ENCODE assay signal across 14 mouse cellular contexts in the genomic region with DNA sequence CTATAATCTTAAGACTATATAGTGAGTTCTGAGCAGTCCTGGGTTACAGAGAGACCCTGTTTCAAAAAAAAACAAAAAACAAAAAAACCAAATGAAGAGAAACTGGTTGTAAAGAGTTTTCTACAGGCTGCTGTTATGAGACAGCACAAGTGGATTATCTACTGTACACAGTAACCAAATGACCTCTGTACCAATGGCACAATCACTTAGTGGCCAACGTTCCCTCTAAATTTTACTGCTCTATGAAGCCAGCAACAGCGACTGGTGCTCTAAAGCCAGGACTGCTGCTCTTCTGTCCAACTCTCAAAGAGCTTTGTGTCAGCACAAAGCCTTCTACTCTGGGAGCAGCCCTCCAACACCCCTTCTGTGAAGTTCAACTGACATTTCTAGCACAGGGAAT. TPM values are rescaled to one million over a fixed set of nuclear protein-coding genes. Genes with fewer than 3 reads are reported as not detected.
DNase-seq lines count a peak whose midpoint lies in the region; ATAC-seq and TF ChIP-seq lines count a peak whose summit lies in the region.
"Had no signal": no experiment of that assay in that cellular context is flagged by ENCODE, and none has a peak within 500 bp of the region (broad histone marks: within the 10 kb centered on the region; RNA-seq: fewer than 3 reads in every experiment).

No protein-coding gene starts in this region.

- H3K4me3 ChIP-seq in heart, embryonic 10.5 days = no peak overlapping the region
- H3K4me3 ChIP-seq in heart, postnatal 0 days (ENCODE audit: low read depth, low read length) = peak overlapping the region; percentile 3; the same call in 1 of the 2 replicates
- H3K4me3 ChIP-seq in macrophage (ENCODE audit: inconsistent target) = no peak overlapping the region; the same call in 1 of the 2 replicates
- H3K4me3 ChIP-seq: limb, embryonic 12.5 days; stomach, embryonic 15.5 days had no signal

- TF ChIP-seq EP300 in heart, postnatal 0 days (IDR thresholded peaks at IDR 0.05; ENCODE audit: low read depth) = no peak

- H3K9ac ChIP-seq in heart, postnatal 0 days (replicated peaks; ENCODE audit: low read depth, low read length) = 0 out of 2 replicates have a peak overlapping the region, but pooled peaks have one; percentile 34
- H3K9ac ChIP-seq: limb, embryonic 12.5 days; stomach, embryonic 15.5 days had no signal

- 75% methylated on average over 2 of the region's 2 CpGs for WGBS in heart, embryonic 10.5 days
- WGBS in heart, postnatal 0 days = 36% methylated on average over 2 of the region's 2 CpGs
- 95% methylated on average over 2 of the region's 2 CpGs for WGBS in macrophage (ENCODE audit: missing documents)

- no peaks in the 10 kb centered on the region for H3K9me3 ChIP-seq in heart, embryonic 10.5 days
- no peaks in the 10 kb centered on the region for H3K9me3 ChIP-seq in heart, postnatal 0 days (replicated peaks; ENCODE audit: control insufficient read depth, low read length)
- H3K9me3 ChIP-seq: limb, embryonic 12.5 days; stomach, embryonic 15.5 days had no signal

- H3K4me1 ChIP-seq in heart, embryonic 10.5 days = peaks cover 74% of the 10 kb centered on the region
- H3K4me1 ChIP-seq in heart, postnatal 0 days (ENCODE audit: control insufficient read depth, insufficient read depth) = peaks cover 43% of the 10 kb centered on the region

- no peak for ATAC-seq in heart, postnatal 0 days (ENCODE audit: insufficient read depth, low read depth)

- H3K79me2 ChIP-seq in macrophage (ENCODE audit: inconsistent target) = peaks cover 94% of the 10 kb centered on the region

- H3K36me3 ChIP-seq in heart, embryonic 10.5 days = peaks cover 13% of the 10 kb centered on the region
- H3K36me3 ChIP-seq in heart, postnatal 0 days (replicated peaks; ENCODE audit: control insufficient read depth, insufficient read depth, low read length) = no peaks in the 10 kb centered on the region; the same call in 1 of the 2 replicates
- H3K36me3 ChIP-seq in macrophage (ENCODE audit: inconsistent target) = peaks cover 5% of the 10 kb centered on the region

- no peaks in the 10 kb centered on the region for H3K27me3 ChIP-seq in heart, embryonic 10.5 days (ENCODE audit: insufficient read depth, poor library complexity, severe bottlenecking)
- H3K27me3 ChIP-seq in heart, postnatal 0 days (ENCODE audit: control insufficient read depth, insufficient read depth, low read length) = no peaks in the 10 kb centered on the region
- H3K27me3 ChIP-seq: limb, embryonic 12.5 days; stomach, embryonic 15.5 days had no signal

- intact Hi-C loops in heart, postnatal 14 days (cut with DNase I) = no loop called here

- no peak for DNase-seq in heart, embryonic 10.5 days (ENCODE audit: low spot score)
- no peak for DNase-seq in heart, postnatal 14 days
- DNase-seq in kidney, adult 9 months = peak; percentile 54
- no peak for DNase-seq in kidney, postnatal 25 days
- DNase-seq in heart, postnatal 0 days (ENCODE audit: low spot score) = peak; percentile 38
- DNase-seq in layer of hippocampus, postnatal 25 days (ENCODE audit: extremely low spot score in 1 of 2, low spot score in 1 of 2) = no peak
- no peak for DNase-seq in lung, adult 18-20 months
- DNase-seq: gastrocnemius, postnatal 10 days; kidney, adult 11 months; right cerebral cortex, postnatal 25 days; thymus, postnatal 36 days had no signal

- no peak for TF ChIP-seq CTCF in heart, postnatal 0 days (IDR thresholded peaks at IDR 0.05; ENCODE audit: low read depth)

- peak overlapping the region; percentile 10; the same call in 1 of the 2 replicates for H3K27ac ChIP-seq in heart, embryonic 10.5 days
- peak overlapping the region; percentile 91 for H3K27ac ChIP-seq in heart, postnatal 0 days (ENCODE audit: low read depth)
- H3K27ac ChIP-seq in macrophage = peak overlapping the region; percentile 99
- H3K27ac ChIP-seq: limb, embryonic 12.5 days; stomach, embryonic 15.5 days had no signal

- peak overlapping the region; percentile 69 for H3K4me2 ChIP-seq in heart, postnatal 0 days (ENCODE audit: low read depth, low read length)
- H3K4me2 ChIP-seq: limb, embryonic 12.5 days; stomach, embryonic 15.5 days had no signal

RNA-seq across cellular contexts. Expression of a gene that starts 11.3 kb away (rescaled TPM):
- polyA plus RNA-seq in heart, embryonic 10.5 days (2016; fragmentation: Nextera tagmentation; extraction: Ambion mirVana) = 78.4 and 107 TPM in 2 replicates
- total RNA-seq in heart, postnatal 14 days (2021) = 100 to 1,000 TPM; 113 to 120 TPM
- total RNA-seq in heart, postnatal 0 days (2014; rRNA removed; ENCODE audit: low replicate concordance) = 48.6 and 126 TPM in 2 replicates
- polyA plus RNA-seq in heart, postnatal 0 days (2015; fragmentation: Nextera tagmentation; extraction: Ambion mirVana) = 96.9 and 116 TPM in 2 replicates
- 100 to 1,000 TPM in 21 of 26 experiments, 10 to 100 TPM in 5; 37.2 to 266 (median 136) TPM for total RNA-seq in macrophage (2018; cell fraction: chromatin; rRNA removed)
- 100 to 1,000 TPM; 294 to 727 (median 469) TPM for total RNA-seq in macrophage (2018; cell fraction: cytosol; rRNA removed)
- 100 to 1,000 TPM in 25 of 26 experiments, 10 to 100 TPM in 1; 87.0 to 291 (median 183) TPM for total RNA-seq in macrophage (2018; cell fraction: nucleus; rRNA removed)
- 265 to 522 TPM (median 418 TPM) in 3 replicates for polyA plus RNA-seq in macrophage (2018)
- total RNA-seq in layer of hippocampus, postnatal 25 days (2021) = 100 to 1,000 TPM; 188 to 210 TPM

Comparison
In these comparisons a context has a peak if more than half of its experiments do, and no peak if none do; other contexts are left out.
1. DNase-seq: peak in kidney, adult 9 months (single experiment) and heart, postnatal 0 days (single experiment); none in heart, embryonic 10.5 days (single experiment), heart, postnatal 14 days (0 of 2), kidney, postnatal 25 days (0 of 2), layer of hippocampus, postnatal 25 days (0 of 2) and lung, adult 18-20 months (0 of 2).
2. H3K27ac ChIP-seq: peak in every context shown above with its lines; median percentile 99 in macrophage; 91 in heart, postnatal 0 days; 10 in heart, embryonic 10.5 days.